Mouse (Mus musculus): Measurements from ENCODE around the gene Aspdh.
A peak's percentile ranks its signal among the peaks of the same experiment; 100 is the strongest.

The Aspdh gene

DNA sequence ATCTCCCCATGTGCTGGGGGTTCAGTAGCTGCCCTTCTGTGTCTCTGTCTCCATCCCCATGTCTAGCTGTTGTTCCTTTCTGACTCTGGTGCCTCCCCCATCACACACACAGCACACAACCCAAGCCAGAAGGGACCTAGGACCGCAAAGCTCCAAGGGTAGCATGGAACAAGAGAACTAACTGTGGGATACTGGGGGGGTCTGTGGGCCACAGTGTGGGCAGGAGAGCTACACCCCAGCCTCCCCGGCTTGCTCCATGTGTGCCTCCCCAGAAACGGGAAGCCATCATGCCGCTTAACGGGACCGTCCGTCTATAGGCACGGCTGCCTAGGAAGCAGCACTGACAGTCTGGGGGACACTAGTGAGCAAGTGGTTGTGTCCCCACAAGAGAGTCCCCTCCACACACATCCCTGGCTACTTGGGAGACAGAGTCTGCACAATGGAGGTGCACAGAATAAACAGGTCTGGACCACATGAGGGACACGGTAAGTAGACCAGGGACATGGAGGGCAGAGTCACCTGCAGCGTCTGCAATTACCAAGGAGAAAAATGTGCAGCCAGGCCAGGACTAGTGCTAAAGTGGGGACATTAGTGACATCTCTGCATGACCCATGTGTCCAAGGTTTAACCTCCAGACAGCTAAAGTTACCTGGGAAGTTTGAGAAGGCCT is 1.5 kb upstream of the Aspdh start:
- DNase-seq (ENCODE audit: low read depth, low spot score): no peak
- Histone ChIP-seq H3K36me3 (ENCODE audit: control insufficient read depth, insufficient read depth, low read length, poor library complexity, severe bottlenecking) (no peaks in the 10 kb centered on the region), H3K27me3 (ENCODE audit: control insufficient read depth, insufficient read depth, low read length, poor library complexity, severe bottlenecking) (no peaks in the 10 kb centered on the region)

GRCm38 (mm10) chr7:44464511-44464910 is 680 bp upstream of the Aspdh start:
- no peak for DNase-seq (ENCODE audit: low read depth, low spot score)
- no peaks in the 10 kb centered on the region for H3K27me3 ChIP-seq (ENCODE audit: control insufficient read depth, insufficient read depth, low read length, poor library complexity, severe bottlenecking)
- no peaks in the 10 kb centered on the region for H3K36me3 ChIP-seq (ENCODE audit: control insufficient read depth, insufficient read depth, low read length, poor library complexity, severe bottlenecking)

GRCm38 (mm10) chr7:44466006-44466887 is 1.1 kb downstream of the Aspdh start:
- Histone ChIP-seq H3K27me3 (ENCODE audit: control insufficient read depth, insufficient read depth, low read length, poor library complexity, severe bottlenecking) (no peaks in the 10 kb centered on the region), H3K36me3 (ENCODE audit: control insufficient read depth, insufficient read depth, low read length, poor library complexity, severe bottlenecking) (no peaks in the 10 kb centered on the region; the same call in 1 of the 2 replicates)
- no peak for DNase-seq (ENCODE audit: low read depth, low spot score)

DNA sequence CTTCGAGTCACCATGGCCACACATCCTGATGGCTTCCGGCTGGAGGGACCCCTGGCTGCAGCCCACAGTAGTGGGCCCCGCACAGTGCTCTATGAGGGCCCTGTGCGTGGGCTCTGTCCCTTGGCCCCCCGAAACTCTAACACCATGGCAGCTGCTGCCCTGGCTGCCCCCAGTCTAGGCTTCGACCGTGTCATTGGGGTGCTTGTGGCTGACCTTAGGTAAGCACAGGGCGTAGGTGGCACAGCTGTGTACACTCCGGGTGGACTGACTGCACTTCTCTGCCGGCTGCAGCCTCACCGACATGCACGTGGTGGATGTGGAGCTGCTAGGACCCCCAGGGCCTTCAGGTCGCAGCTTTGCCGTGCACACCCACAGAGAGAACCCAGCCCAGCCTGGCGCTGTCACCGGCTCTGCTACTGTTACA is 1.7 kb downstream of the Aspdh start:
- Histone ChIP-seq H3K36me3 (ENCODE audit: control insufficient read depth, insufficient read depth, low read length, poor library complexity, severe bottlenecking) (no peaks in the 10 kb centered on the region; the same call in 1 of the 2 replicates), H3K27me3 (ENCODE audit: control insufficient read depth, insufficient read depth, low read length, poor library complexity, severe bottlenecking) (no peaks in the 10 kb centered on the region)
- DNase-seq (ENCODE audit: low read depth, low spot score): no peak

GRCm38 (mm10) chr7:44467811-44468411 is 2.7 kb downstream of the Aspdh start, which contains the start of gene Josd2:
Gene Josd2, plus strand, starts transcription at chr7:44467980.
- no peaks in the 10 kb centered on the region for H3K27me3 ChIP-seq (ENCODE audit: control insufficient read depth, insufficient read depth, low read length, poor library complexity, severe bottlenecking)
- peak; percentile 98 for DNase-seq (ENCODE audit: low read depth, low spot score)
- no peaks in the 10 kb centered on the region; the same call in 1 of the 2 replicates for H3K36me3 ChIP-seq (ENCODE audit: control insufficient read depth, insufficient read depth, low read length, poor library complexity, severe bottlenecking)

- Histone ChIP-seq H3K27me3 (ENCODE audit: control insufficient read depth, insufficient read depth, low read length, poor library complexity, severe bottlenecking) (no peaks in the 10 kb centered on the region), H3K36me3 (ENCODE audit: control insufficient read depth, insufficient read depth, low read length, poor library complexity, severe bottlenecking) (no peaks in the 10 kb centered on the region; the same call in 1 of the 2 replicates)
- no peak for DNase-seq (ENCODE audit: low read depth, low spot score)
Observed at GRCm38 (mm10) chr7:44468644-44469285, 3.6 kb downstream of the Aspdh start.

DNA sequence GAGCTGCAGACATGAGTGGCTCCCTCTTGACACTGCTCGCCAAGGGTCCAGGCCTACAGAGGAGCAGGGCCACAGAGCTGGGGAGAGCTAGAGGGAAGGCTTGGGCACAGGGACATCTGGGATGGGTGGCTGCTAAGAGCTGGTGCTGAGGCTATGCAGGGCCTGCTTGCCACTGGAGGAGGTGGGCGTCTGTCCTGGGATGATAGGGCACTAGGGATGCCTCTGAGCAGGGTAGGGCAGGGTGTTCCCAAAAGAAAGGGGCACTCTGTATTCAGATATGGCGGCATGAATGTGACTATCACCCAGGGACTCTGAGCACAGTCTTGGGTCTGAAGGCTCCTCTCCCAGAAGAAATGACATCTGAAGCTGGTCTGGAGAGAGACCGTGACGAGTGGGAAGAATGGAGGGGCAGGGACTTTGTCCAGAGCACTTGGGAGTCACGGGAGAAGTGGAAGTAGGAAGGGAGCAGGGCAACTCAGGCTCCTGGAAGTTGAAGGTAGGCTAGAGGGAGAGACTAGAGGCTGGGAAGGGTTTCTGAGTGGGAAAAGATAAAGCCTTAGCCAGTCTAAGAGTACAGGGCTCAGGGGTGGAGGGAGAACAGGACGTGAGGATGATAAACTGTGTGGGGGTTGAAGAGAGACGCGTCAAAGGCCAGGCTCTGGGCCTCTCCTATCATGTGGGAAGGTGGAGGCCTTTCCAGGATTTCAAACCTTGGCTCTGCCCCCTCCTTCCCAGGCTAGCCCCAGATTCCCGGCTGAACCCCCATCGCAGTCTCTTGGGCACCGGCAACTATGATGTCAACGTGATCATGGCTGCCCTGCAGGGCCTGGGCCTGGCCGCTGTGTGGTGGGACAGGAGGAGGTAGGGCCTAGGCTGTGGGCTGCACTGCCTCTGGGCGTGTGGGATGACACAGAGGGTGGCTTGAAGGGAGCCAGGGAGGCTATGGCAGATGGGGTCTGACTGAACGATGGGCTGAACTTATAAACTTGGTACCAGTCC is 4.8 kb downstream of the Aspdh start:
- Histone ChIP-seq H3K27me3 (ENCODE audit: control insufficient read depth, insufficient read depth, low read length, poor library complexity, severe bottlenecking) (no peaks in the 10 kb centered on the region), H3K36me3 (ENCODE audit: control insufficient read depth, insufficient read depth, low read length, poor library complexity, severe bottlenecking) (no peaks in the 10 kb centered on the region; the same call in 1 of the 2 replicates)
- DNase-seq (ENCODE audit: low read depth, low spot score): no peak

GRCm38 (mm10) chr7:44470696-44471612 is 5.8 kb downstream of the Aspdh start:
- Histone ChIP-seq H3K27me3 (ENCODE audit: control insufficient read depth, insufficient read depth, low read length, poor library complexity, severe bottlenecking) (no peaks in the 10 kb centered on the region), H3K36me3 (ENCODE audit: control insufficient read depth, insufficient read depth, low read length, poor library complexity, severe bottlenecking) (no peaks in the 10 kb centered on the region; the same call in 1 of the 2 replicates)
- no peak for DNase-seq (ENCODE audit: low read depth, low spot score)

DNA sequence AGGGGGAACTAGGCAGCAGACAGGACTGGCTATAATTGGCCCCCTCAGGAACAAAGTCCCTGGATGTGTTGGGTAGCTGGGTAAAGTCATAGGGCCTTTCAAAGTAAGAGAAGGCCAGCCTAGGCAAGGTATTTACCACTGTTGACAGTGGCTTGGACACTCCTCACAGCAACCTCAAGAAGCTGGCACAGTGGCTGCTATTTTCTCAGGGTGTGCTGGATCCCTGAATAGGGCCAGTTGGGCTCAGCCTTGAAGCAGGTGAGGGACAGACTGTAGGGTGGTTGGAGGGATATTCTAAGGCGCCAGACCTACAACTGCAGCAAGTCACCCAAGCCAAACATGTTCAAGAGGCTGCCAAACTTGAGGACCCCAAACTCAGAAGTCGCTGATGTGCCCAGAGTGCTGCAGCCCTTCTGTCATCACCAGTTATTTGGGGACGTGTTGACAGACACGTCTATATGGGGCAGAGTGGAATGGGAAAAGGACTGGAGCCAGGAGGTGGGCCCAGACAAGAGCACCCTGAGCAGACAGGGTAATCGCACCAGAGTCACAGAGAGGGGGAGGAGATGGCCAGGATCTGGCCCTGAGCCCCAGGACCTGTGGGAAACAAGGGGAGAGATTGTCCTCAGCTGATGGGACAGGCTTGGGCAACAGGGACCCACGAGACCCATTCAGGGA is 6.8 kb downstream of the Aspdh start:
- no peaks in the 10 kb centered on the region for H3K27me3 ChIP-seq (ENCODE audit: control insufficient read depth, insufficient read depth, low read length, poor library complexity, severe bottlenecking)
- no peaks in the 10 kb centered on the region; the same call in 1 of the 2 replicates for H3K36me3 ChIP-seq (ENCODE audit: control insufficient read depth, insufficient read depth, low read length, poor library complexity, severe bottlenecking)
- DNase-seq (ENCODE audit: low read depth, low spot score): no peak

DNA sequence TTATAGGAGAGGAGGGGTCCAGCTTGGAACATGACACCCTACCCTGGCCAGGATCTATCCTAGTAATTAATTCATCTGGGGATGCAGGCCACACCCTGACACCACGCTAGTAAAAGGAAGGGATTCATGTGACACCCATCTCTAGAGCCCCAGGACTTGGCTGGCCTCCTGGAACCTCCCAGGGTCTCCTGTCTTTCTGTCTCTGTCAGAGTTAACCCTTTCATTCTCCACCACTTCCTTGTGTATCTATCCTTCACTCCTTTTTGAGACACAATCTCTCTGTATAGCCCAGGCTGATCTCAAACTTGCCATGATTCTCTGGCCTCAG is 7.3 kb downstream of the Aspdh start:
- no peaks in the 10 kb centered on the region for H3K27me3 ChIP-seq (ENCODE audit: control insufficient read depth, insufficient read depth, low read length, poor library complexity, severe bottlenecking)
- no peak for DNase-seq (ENCODE audit: low read depth, low spot score)
- H3K36me3 ChIP-seq (ENCODE audit: control insufficient read depth, insufficient read depth, low read length, poor library complexity, severe bottlenecking): no peaks in the 10 kb centered on the region; the same call in 1 of the 2 replicates

DNA sequence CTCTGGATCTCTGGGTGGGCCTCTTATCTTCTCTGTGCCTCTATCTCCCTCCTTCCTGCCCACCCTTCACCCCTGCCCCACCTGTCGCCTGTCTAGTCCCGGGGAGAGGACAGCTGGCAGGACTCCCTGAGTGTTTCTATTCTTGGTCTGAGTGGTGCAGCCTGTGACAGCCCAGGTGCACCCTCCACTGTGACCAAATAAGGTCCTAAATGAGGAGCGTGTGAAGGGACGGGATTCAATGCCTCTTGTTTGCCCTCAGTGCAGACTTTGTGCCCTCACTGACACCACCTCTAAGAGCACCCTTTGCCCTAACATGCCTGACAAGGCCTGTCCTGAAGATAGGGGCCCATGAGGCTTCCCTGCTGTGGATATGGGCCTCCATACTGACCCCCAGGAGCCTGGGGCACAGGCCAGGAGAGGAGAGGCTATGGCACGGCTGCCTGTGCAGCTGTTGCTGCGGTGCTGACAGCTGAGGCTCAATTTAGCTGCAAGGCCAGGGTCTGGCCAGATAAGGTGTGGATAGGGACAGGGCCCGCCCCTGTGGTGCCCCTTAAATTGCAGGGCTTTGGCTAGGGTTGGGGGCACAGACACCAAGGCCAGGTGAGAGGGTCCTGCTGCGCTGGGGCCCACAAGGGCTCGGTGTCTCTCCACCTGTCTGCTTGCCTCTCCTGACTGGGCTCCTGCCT is 7.9 kb downstream of the Aspdh start:
- no peak for DNase-seq (ENCODE audit: low read depth, low spot score)
- no peaks in the 10 kb centered on the region; the same call in 1 of the 2 replicates for H3K36me3 ChIP-seq (ENCODE audit: control insufficient read depth, insufficient read depth, low read length, poor library complexity, severe bottlenecking)
- no peaks in the 10 kb centered on the region for H3K27me3 ChIP-seq (ENCODE audit: control insufficient read depth, insufficient read depth, low read length, poor library complexity, severe bottlenecking)

GRCm38 (mm10) chr7:44474419-44474818 is 9.2 kb downstream of the Aspdh start:
- H3K36me3 ChIP-seq (ENCODE audit: control insufficient read depth, insufficient read depth, low read length, poor library complexity, severe bottlenecking): no peaks in the 10 kb centered on the region; the same call in 1 of the 2 replicates
- DNase-seq (ENCODE audit: low read depth, low spot score): no peak
- H3K27me3 ChIP-seq (ENCODE audit: control insufficient read depth, insufficient read depth, low read length, poor library complexity, severe bottlenecking): no peaks in the 10 kb centered on the region

All from splenic B cell, adult 2 months (primary cell).